Mouse (Mus musculus) kidney, adult 18-20 months (tissue): ENCODE data around the gene Defa31.
"Not testable (repeated sequence)": the region's sequence is repeated elsewhere in the genome, so short reads cannot be mapped to it uniquely, and the experiment has no call there.

Source experiments
- DNase-seq: peaks from one replicate; pipeline ENCODE4 v3.0.0; 2021

Gene Defa31

DNA sequence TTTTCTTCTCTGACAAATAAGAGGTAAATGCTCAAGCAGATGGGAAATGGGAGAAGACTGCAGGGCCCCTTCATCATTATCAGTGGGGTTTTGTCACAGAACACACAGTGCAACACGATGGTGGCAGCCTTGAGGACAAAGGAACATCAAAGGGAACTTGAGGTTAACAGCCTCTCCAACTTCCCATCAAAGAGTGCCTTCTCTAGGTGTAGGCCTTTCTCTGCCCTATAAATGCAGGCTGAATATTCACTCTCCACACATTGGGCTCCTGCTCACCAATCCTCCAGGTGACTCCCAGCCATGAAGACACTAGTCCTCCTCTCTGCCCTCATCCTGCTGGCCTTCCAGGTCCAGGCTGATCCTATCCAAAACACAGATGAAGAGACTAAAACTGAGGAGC, at the start of gene Defa31:
Defa31 (plus strand) TSS at position 301 of the 400 bp plus-strand sequence.
- not testable (repeated sequence) for DNase-seq

DNA sequence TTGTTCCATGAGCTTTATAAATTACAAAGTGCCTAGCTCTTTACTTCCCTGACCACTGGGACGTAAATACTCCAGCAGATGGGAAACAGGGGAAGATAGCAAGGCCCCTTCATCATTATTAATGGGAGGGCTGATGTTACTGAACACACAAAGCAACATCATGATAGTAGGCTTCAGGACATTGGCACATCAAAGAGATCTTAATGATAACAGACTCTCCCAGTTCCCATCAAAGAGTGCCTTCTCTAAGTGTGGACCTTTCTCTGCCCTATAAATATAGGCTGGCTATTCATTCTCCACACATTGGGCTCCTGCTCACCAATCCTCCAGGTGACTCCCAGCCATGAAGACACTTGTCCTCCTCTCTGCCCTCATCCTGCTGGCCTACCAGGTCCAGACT, 29.4 kb upstream of the Defa31 start, which contains the start of gene Defa22:
Defa22 (plus strand) TSS at position 301 of the 400 bp plus-strand sequence.
- DNase-seq: not testable (repeated sequence)

DNA sequence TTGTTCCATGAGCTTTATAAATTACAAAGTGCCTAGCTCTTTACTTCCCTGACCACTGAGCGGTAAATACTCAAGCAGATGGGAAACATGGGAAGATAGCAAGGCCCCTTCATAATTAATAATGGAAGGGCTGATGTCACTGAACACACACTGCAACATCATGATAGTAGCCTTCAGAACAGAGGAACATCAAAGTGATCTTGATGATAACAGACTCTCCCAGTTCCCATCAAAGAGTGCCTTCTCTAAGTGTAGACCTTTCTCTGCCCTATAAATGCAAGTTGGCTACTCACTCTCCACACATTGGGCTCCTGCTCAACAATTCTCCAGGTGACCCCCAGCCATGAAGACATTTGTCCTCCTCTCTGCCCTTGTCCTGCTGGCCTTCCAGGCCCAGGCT, 9.8 kb downstream of the Defa31 start, which contains the start of gene Gm15293:
Gm15293 (plus strand) TSS at position 301 of the 400 bp plus-strand sequence.
- not testable (repeated sequence) for DNase-seq
